Mouse (Mus musculus): ENCODE measurements around the gene Afmid.
A peak's percentile ranks its signal among the peaks of the same experiment; 100 is the strongest.

The Afmid gene

GRCm38 (mm10) chr11:117879676-117880075, 54.0 kb downstream of the Afmid start:
- no peak for DNase-seq (ENCODE audit: low spot score in 2 of 2)

GRCm38 (mm10) chr11:117880336-117880976, 54.7 kb downstream of the Afmid start:
- DNase-seq (ENCODE audit: low spot score in 2 of 2): no peak

GRCm38 (mm10) chr11:117880977-117881358, 55.2 kb downstream of the Afmid start:
- DNase-seq (ENCODE audit: low spot score in 2 of 2): no peak

- no peak for DNase-seq (ENCODE audit: low spot score in 2 of 2)
These were observed 56.1 kb downstream of the Afmid start for GRCm38 (mm10) chr11:117881787-117882186.

- DNase-seq (ENCODE audit: low spot score in 2 of 2): no peak
These were observed 56.5 kb downstream of the Afmid start for GRCm38 (mm10) chr11:117882208-117882607.

DNA sequence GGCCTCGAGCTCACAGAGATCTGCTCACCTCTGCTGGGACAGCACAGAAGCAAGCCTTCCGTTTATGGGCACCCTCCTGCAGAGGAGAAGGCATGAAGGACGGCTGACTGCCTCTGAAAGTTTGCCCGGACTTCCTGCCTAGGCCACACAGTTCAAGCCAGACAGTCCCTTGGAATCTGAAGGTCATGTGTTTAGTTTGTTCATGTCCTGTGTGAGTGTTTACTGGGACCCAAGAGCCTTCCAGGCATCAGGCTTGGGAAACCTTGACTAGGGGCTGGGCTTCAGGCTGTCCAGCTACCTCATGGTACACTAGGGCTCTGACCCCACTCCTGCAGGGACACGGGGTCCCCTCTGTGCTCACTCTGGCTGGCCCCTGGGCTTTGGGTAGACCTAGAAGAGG, 60.3 kb downstream of the Afmid start:
- DNase-seq (ENCODE audit: low spot score in 2 of 2): no peak

DNA sequence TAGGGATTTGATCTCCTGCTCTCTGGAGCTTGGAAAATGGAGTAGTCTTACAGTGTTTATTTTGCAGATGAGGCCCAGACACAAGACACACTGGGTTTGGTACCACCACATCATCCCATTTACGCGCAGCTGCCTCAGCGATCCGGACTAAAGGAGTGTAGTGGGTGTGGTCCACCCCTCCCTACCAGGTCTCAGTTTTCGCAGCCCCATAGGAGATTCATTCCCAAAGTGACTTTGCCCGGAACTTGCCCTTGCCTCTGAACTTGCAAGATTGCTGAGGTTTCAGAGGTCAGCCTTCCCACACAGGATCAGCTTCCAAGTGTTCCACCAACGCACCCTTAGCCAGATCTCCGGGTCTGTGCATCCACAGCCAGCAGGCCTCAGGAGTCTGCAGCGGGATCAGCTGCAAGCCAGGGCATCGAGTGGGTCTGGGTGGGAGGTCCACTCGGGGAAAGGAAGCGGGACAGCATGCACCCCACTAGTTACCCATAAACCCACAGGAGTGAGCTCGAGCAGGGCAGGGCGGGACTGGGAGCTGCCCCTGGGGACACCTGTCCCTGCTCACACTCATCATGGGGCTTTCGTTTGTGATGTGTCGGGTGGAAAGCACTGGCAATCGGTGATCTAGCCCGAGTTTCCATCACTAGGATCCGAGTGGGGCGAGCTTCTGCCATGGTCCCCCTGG, 62.6 kb downstream of the Afmid start:
- no peak for DNase-seq (ENCODE audit: low spot score in 2 of 2)

GRCm38 (mm10) chr11:117888853-117889822, 63.4 kb downstream of the Afmid start:
- DNase-seq (ENCODE audit: low spot score in 2 of 2): peak; percentile 33 to 38

All from right cerebral cortex, adult 2 months (tissue).